Mouse (Mus musculus) adrenal gland, postnatal 4 days (tissue): ENCODE measurements around the gene Olfr406. TPM values are rescaled to one million over a fixed set of nuclear protein-coding genes. Genes with fewer than 3 reads are reported as not detected.

Experiments
- DNase-seq, 2 experiments: peaks; one replicate each; pipeline ENCODE4 v3.0.0; 2021 to 2022; ENCODE audit warnings: low spot score in 2 of 2, mixed read lengths in 2 of 2
- long read RNA-seq, 2 experiments: library from polyadenylated mRNA; stranded (forward); transcript quantifications; one replicate each; pipeline ENCODE4 v2.0.0; 2021
- total RNA-seq, 2 experiments: library from RNA; stranded (reverse); gene quantifications; 2 replicates each; pipeline ENCODE4 v1.2.3; 2021

The Olfr406 gene
- not detected for total RNA-seq
- long read RNA-seq, experiment 1: 0 reads
- long read RNA-seq, experiment 2: 0 reads

- no peak for DNase-seq
Observed at GRCm38 (mm10) chr11:74259508-74259907, at the start of gene Olfr406. TSS of gene Olfr406 (plus strand) at chr11:74259808.

DNA sequence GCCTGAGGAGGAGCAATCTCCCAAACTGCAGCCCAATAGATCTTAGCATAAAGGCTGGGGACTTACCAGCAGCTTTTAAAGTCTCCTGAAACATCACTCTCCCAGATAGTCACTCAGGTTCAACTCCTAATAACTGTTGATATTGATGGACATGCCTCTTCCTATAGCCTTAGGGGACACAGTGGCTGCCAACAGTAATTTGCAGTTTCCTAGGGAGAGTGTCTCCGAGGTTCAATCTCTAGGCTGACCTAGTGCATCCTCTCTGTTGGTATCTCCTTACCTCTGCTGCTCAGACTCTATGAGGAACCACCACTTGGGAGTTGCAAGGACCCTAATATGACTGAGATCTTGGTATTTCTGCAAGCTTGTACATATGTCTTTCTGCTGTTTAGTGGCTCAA, 48.3 kb upstream of the Olfr406 start, which contains the start of gene Olfr43:
TSS of gene Olfr43 (minus strand) at position 101 of the 400 bp plus-strand sequence.
- no peak for DNase-seq

GRCm38 (mm10) chr11:74241201-74241600, 18.4 kb upstream of the Olfr406 start:
- no peak for DNase-seq

- DNase-seq: no peak
Observed at GRCm38 (mm10) chr11:74283436-74283835, 23.8 kb downstream of the Olfr406 start, which contains the start of gene Olfr59. TSS of gene Olfr59 (plus strand) at chr11:74283736.

- no peak for DNase-seq
Observed at GRCm38 (mm10) chr11:74287256-74287655, 27.6 kb downstream of the Olfr406 start.

Other genes starting within 250 kb of the Olfr406 start
- not detected for gene Olfr139, start 203.3 kb upstream of the Olfr406 start, total RNA-seq
- gene Olfr399, start 203.2 kb upstream of the Olfr406 start, total RNA-seq: not detected
- not detected for gene Zfp616, start 189.9 kb upstream of the Olfr406 start, total RNA-seq
- not detected for gene Olfr401, start 146.1 kb upstream of the Olfr406 start, total RNA-seq
- gene Olfr402, start 106.3 kb upstream of the Olfr406 start, total RNA-seq: not detected
- gene Olfr403, start 73.6 kb upstream of the Olfr406 start, total RNA-seq: not detected
- not detected for gene Olfr43, start 48.4 kb upstream of the Olfr406 start, total RNA-seq
- gene Olfr59, start 23.9 kb downstream of the Olfr406 start, total RNA-seq: not detected
- gene Olfr410, start 78.2 kb downstream of the Olfr406 start, total RNA-seq: not detected
- gene Olfr411, start 92.8 kb downstream of the Olfr406 start, total RNA-seq: not detected
- not detected for gene Olfr412, start 102.3 kb downstream of the Olfr406 start, total RNA-seq